Mouse (Mus musculus) heart, embryonic 15.5 days (tissue): ENCODE results near the gene Stk39. TPM values are rescaled to one million over a fixed set of nuclear protein-coding genes. Genes with fewer than 3 reads are reported as not detected.

Experiments used
- ATAC-seq: fragments of 200-750 bp; cut with Nextera tagmentation; replicated peaks from 2 replicates; pipeline ENCODE4 v1.8.0; 2017; ENCODE audit warnings: low read depth, moderate TSS enrichment; ENCODE audit not compliant: insufficient number of reproducible peaks, insufficient read depth, low FRiP score
- H3K27ac ChIP-seq: fragments of 300-500 bp; sonication (generic); 2 replicates; pipeline ENCODE4 v1.5.1; 2015; ENCODE audit warnings: mild to moderate bottlenecking, inconsistent platforms
- H3K27me3 ChIP-seq: fragments of 300-500 bp; sonication (generic); 2 replicates; pipeline ENCODE4 v1.6.1; 2015; ENCODE audit warnings: inconsistent platforms
- H3K36me3 ChIP-seq: fragments of 300-500 bp; sonication (generic); 2 replicates; pipeline ENCODE4 v1.6.1; 2015; ENCODE audit warnings: mild to moderate bottlenecking, inconsistent platforms
- H3K4me1 ChIP-seq: fragments of 300-500 bp; sonication (generic); replicated peaks from 2 replicates; pipeline ENCODE4 v1.6.1; 2015; ENCODE audit warnings: inconsistent platforms
- H3K4me2 ChIP-seq: fragments of 300-500 bp; sonication (generic); 2 replicates; pipeline ENCODE4 v1.6.1; 2015; ENCODE audit warnings: inconsistent platforms, mild to moderate bottlenecking, moderate library complexity
- H3K4me3 ChIP-seq: fragments of 300-500 bp; sonication (generic); 2 replicates; pipeline ENCODE4 v1.5.1; 2015; ENCODE audit warnings: mild to moderate bottlenecking, inconsistent platforms
- H3K9ac ChIP-seq: fragments of 300-500 bp; sonication (generic); 2 replicates; pipeline ENCODE4 v1.6.1; 2015; ENCODE audit warnings: mild to moderate bottlenecking, inconsistent platforms
- H3K9me3 ChIP-seq: fragments of 300-500 bp; sonication (generic); replicated peaks from 2 replicates; pipeline ENCODE4 v1.6.1; 2016; ENCODE audit warnings: inconsistent platforms
- WGBS: fragments of 180-500 bp; shearing (Covaris S2); methylation state at CpG from one replicate; pipeline ENCODE4 v1.1.7; 2015; ENCODE audit warnings: mixed read lengths; 5-methylcytosine and 5-hydroxymethylcytosine counted together
- polyA plus RNA-seq: library from polyadenylated mRNA; unstranded; fragments of >200 nt; fragmentation: Nextera tagmentation; extraction: Ambion mirVana; gene quantifications from 2 replicates; pipeline ENCODE4 v1.2.1, GENCODE M21; 2015

The Stk39 gene
- polyA plus RNA-seq, 1 experiment from 2014 or later: 66.2 TPM

GRCm38 (mm10) chr2:68435494-68436255 lies 36.4 kb downstream of the Stk39 start:
- ATAC-seq: 0 out of 2 replicates have a peak, but pooled peaks have one; percentile 36
- Histone ChIP-seq H3K4me2 (peak overlapping the region; percentile 51), H3K27me3 (no peaks in the 10 kb centered on the region), H3K27ac (peak overlapping the region; percentile 78), H3K4me1 (peaks cover 80% of the 10 kb centered on the region), H3K9me3 (no peaks in the 10 kb centered on the region), H3K4me3 (peak overlapping the region; percentile 12; the same call in 1 of the 2 replicates), H3K36me3 (no peaks in the 10 kb centered on the region), H3K9ac (peak overlapping the region; percentile 30; the same call in 1 of the 2 replicates)
- 15% methylated on average over 15 of the region's 15 CpGs for WGBS

GRCm38 (mm10) chr2:68434997-68435396 lies 37.1 kb downstream of the Stk39 start:
- H3K4me1 ChIP-seq: peaks cover 82% of the 10 kb centered on the region
- H3K27me3 ChIP-seq: no peaks in the 10 kb centered on the region
- H3K27ac ChIP-seq: peak overlapping the region; percentile 78
- 38% methylated on average over 4 of the region's 4 CpGs for WGBS
- H3K9ac ChIP-seq: no peak overlapping the region
- H3K36me3 ChIP-seq: no peaks in the 10 kb centered on the region
- no peak for ATAC-seq
- H3K4me3 ChIP-seq: no peak overlapping the region
- H3K4me2 ChIP-seq: 0 out of 2 replicates have a peak overlapping the region, but pooled peaks have one; percentile 4
- H3K9me3 ChIP-seq: no peaks in the 10 kb centered on the region

- Histone ChIP-seq H3K27ac (peak overlapping the region; percentile 78), H3K4me2 (no peak overlapping the region), H3K36me3 (no peaks in the 10 kb centered on the region), H3K9ac (no peak overlapping the region), H3K4me1 (peaks cover 82% of the 10 kb centered on the region), H3K27me3 (no peaks in the 10 kb centered on the region), H3K9me3 (no peaks in the 10 kb centered on the region), H3K4me3 (no peak overlapping the region)
- no peak for ATAC-seq
- 45% methylated on average over 5 of the region's 5 CpGs for WGBS
Observed at GRCm38 (mm10) chr2:68434576-68434975, 37.5 kb downstream of the Stk39 start.

GRCm38 (mm10) chr2:68433736-68434312 lies 38.2 kb downstream of the Stk39 start:
- peak overlapping the region; percentile 78 for H3K27ac ChIP-seq
- no peaks in the 10 kb centered on the region for H3K9me3 ChIP-seq
- no peak overlapping the region for H3K4me3 ChIP-seq
- ATAC-seq: no peak
- H3K27me3 ChIP-seq: no peaks in the 10 kb centered on the region
- H3K4me1 ChIP-seq: peaks cover 87% of the 10 kb centered on the region
- no peak overlapping the region for H3K9ac ChIP-seq
- no peak overlapping the region for H3K4me2 ChIP-seq
- no peaks in the 10 kb centered on the region for H3K36me3 ChIP-seq
- 64% methylated on average over 9 of the region's 9 CpGs for whole genome bisulfite sequencing

GRCm38 (mm10) chr2:68432834-68433233 lies 39.2 kb downstream of the Stk39 start:
- Histone ChIP-seq H3K27me3 (no peaks in the 10 kb centered on the region), H3K27ac (peak overlapping the region; percentile 78), H3K9me3 (no peaks in the 10 kb centered on the region), H3K4me3 (no peak overlapping the region), H3K36me3 (no peaks in the 10 kb centered on the region), H3K4me1 (peaks cover 86% of the 10 kb centered on the region), H3K9ac (no peak overlapping the region), H3K4me2 (no peak overlapping the region; the same call in 1 of the 2 replicates)
- no peak for ATAC-seq
- 15% methylated on average over 4 of the region's 4 CpGs for WGBS

GRCm38 (mm10) chr2:68431024-68431962 lies 40.8 kb downstream of the Stk39 start:
- Histone ChIP-seq H3K36me3 (no peaks in the 10 kb centered on the region), H3K9ac (peak overlapping the region; percentile 32; the same call in 1 of the 2 replicates), H3K27ac (peak overlapping the region; percentile 96), H3K27me3 (no peaks in the 10 kb centered on the region), H3K4me1 (peaks cover 81% of the 10 kb centered on the region), H3K9me3 (no peaks in the 10 kb centered on the region), H3K4me2 (peak overlapping the region; percentile 37), H3K4me3 (no peak overlapping the region)
- 43% methylated on average over 14 of the region's 14 CpGs for WGBS
- ATAC-seq: peak; percentile 88

- peak overlapping the region; percentile 96 for H3K27ac ChIP-seq
- no peak overlapping the region for H3K4me3 ChIP-seq
- H3K27me3 ChIP-seq: no peaks in the 10 kb centered on the region
- H3K4me1 ChIP-seq: peaks cover 76% of the 10 kb centered on the region
- no peaks in the 10 kb centered on the region for H3K36me3 ChIP-seq
- no peak overlapping the region for H3K9ac ChIP-seq
- peak; percentile 56 for ATAC-seq
- H3K9me3 ChIP-seq: no peaks in the 10 kb centered on the region
- WGBS: 44% methylated on average over 5 of the region's 5 CpGs
- H3K4me2 ChIP-seq: peak overlapping the region; percentile 37; the same call in 1 of the 2 replicates
Observed at GRCm38 (mm10) chr2:68430493-68430892, 41.6 kb downstream of the Stk39 start.

GRCm38 (mm10) chr2:68429436-68429835 lies 42.6 kb downstream of the Stk39 start:
- Histone ChIP-seq H3K27ac (no peak overlapping the region), H3K4me1 (peaks cover 65% of the 10 kb centered on the region)
- no peak for ATAC-seq

GRCm38 (mm10) chr2:68426977-68427577 lies 45.0 kb downstream of the Stk39 start:
- H3K4me2 ChIP-seq: no peak overlapping the region
- no peak overlapping the region for H3K9ac ChIP-seq
- no peaks in the 10 kb centered on the region for H3K27me3 ChIP-seq
- 55% methylated on average over 5 of the region's 5 CpGs for WGBS
- H3K27ac ChIP-seq: no peak overlapping the region; the same call in 1 of the 2 replicates
- ATAC-seq: no peak
- no peaks in the 10 kb centered on the region for H3K9me3 ChIP-seq
- no peaks in the 10 kb centered on the region for H3K36me3 ChIP-seq
- peaks cover 48% of the 10 kb centered on the region for H3K4me1 ChIP-seq
- H3K4me3 ChIP-seq: no peak overlapping the region

More at GRCm38 (mm10) chr2:68429436-68429835, 42.6 kb downstream of the Stk39 start:
- Histone ChIP-seq H3K9ac (no peak overlapping the region), H3K27me3 (no peaks in the 10 kb centered on the region), H3K4me2 (no peak overlapping the region), H3K9me3 (no peaks in the 10 kb centered on the region), H3K36me3 (no peaks in the 10 kb centered on the region), H3K4me3 (no peak overlapping the region)
- 80% methylated on average over 4 of the region's 4 CpGs for WGBS

- Histone ChIP-seq H3K27me3 (no peaks in the 10 kb centered on the region), H3K36me3 (no peaks in the 10 kb centered on the region), H3K4me3 (no peak overlapping the region), H3K9me3 (no peaks in the 10 kb centered on the region), H3K27ac (no peak overlapping the region), H3K4me2 (no peak overlapping the region), H3K4me1 (peaks cover 50% of the 10 kb centered on the region), H3K9ac (no peak overlapping the region)
- no peak for ATAC-seq
- WGBS: 66% methylated on average over 4 of the region's 4 CpGs
Observed at GRCm38 (mm10) chr2:68426074-68426473, 46.0 kb downstream of the Stk39 start.
